Mouse (Mus musculus): ENCODE measurements around the gene Mmp24.
"Not testable (repeated sequence)": the region's sequence is repeated elsewhere in the genome, so short reads cannot be mapped to it uniquely, and the experiment has no call there.

The Mmp24 gene

GRCm38 (mm10) chr2:155774927-155775684, at the start of gene Mmp24:
TSS of gene Mmp24 (plus strand) at chr2:155775342.
- DNase-seq (ENCODE audit: low read depth): no peak

- no peak for DNase-seq (ENCODE audit: low read depth)
These were observed 48.8 kb upstream of the Mmp24 start for GRCm38 (mm10) chr2:155726302-155726701.

- DNase-seq (ENCODE audit: low read depth): no peak
These were observed 47.3 kb upstream of the Mmp24 start for GRCm38 (mm10) chr2:155727764-155728395.

- DNase-seq (ENCODE audit: low read depth): no peak
These were observed 46.4 kb upstream of the Mmp24 start for GRCm38 (mm10) chr2:155728742-155729141.

GRCm38 (mm10) chr2:155729158-155729645, 45.9 kb upstream of the Mmp24 start, which contains the start of gene Edem2:
TSS of gene Edem2 (minus strand) at chr2:155729475.
- peak; percentile 94 for DNase-seq (ENCODE audit: low read depth)

DNA sequence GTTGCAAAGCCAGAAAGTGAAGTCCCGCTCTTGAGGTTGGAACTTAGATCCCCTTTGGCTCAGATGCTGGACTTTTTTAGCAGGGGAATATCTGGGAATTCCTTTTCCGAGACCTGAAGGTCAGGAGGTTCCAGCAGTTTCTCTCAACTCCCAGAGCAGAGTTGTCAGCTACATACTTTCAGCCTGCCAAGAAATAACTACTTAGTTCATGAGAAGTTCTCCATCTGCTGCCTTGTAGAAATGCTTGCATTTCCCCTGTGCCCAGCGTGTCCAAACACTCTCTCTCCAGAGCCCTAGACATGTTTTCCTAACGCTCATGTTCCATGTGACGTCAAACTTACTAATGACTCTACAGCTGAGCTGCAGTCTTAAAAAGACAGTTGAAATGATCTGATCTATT, 40.1 kb upstream of the Mmp24 start:
- no peak for DNase-seq (ENCODE audit: low read depth)

- DNase-seq (ENCODE audit: low read depth): not testable (repeated sequence)
These were observed 39.4 kb upstream of the Mmp24 start, which contains the start of gene Gm17581 for GRCm38 (mm10) chr2:155735766-155736165. TSS of gene Gm17581 (minus strand) at chr2:155735866.

GRCm38 (mm10) chr2:155736936-155737335, 38.2 kb upstream of the Mmp24 start:
- peak; percentile 31 for DNase-seq (ENCODE audit: low read depth)

- no peak for DNase-seq (ENCODE audit: low read depth)
These were observed 37.3 kb upstream of the Mmp24 start for GRCm38 (mm10) chr2:155737803-155738202.

DNA sequence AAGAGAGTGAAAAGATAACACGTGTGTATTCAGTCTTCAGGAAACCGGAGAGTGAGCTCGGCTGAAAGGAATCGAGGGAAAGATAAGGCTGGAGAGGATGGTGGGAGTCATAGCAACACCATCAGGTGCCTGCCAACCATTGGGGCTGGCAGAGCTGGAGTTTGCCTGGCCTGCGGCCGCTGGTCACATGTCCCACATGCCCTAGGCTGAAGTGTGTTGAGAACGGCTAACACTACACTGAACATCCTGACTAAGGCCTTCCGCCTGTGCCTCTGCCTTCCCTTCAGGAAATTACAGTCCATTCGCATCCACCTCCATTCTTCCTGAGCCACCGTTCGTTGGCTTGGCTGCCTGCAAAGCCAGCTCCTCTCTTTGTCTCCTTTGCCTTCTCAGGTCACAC, 32.9 kb upstream of the Mmp24 start:
- no peak for DNase-seq (ENCODE audit: low read depth)

GRCm38 (mm10) chr2:155742931-155743337, 32.2 kb upstream of the Mmp24 start:
- peak; percentile 78 for DNase-seq (ENCODE audit: low read depth)

DNA sequence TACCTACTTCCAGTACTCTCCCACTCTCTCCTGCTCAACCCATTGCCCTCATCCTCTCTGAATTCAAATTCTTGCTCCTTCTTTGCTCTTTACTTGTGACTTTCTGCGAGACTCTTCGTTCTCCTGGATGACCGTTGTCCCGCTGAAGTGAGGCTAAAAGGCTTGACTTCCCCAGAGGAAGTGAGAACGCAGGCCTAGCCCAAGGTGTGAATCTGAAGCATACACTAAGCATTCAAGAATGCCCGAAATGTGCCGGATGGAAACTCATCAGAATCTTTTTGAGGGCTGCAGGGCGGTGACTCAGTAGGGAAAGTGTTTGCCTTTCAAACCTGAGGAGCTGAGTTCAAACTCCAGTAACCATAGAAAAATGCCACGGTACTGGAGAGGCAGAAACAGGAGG, 31.8 kb upstream of the Mmp24 start:
- DNase-seq (ENCODE audit: low read depth): peak; percentile 14

DNA sequence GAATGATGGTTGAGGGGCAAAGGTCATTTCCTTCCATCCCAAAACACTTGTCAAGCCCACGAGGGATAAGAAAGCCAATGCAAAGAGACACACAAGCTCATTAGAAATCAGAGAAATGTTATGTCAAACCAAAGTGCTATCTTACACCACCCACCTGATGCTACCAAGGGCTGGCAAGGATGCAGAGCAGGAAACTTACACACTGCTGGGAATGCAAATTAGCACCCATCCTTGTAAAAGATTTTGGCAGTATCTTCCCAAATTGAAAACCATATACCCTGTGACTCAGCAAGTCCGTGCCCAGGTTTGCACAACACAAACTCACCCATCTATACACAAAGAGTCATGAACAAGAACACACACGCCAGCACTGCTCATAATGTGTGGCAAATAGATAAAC, 29.7 kb upstream of the Mmp24 start:
- DNase-seq (ENCODE audit: low read depth): no peak

DNA sequence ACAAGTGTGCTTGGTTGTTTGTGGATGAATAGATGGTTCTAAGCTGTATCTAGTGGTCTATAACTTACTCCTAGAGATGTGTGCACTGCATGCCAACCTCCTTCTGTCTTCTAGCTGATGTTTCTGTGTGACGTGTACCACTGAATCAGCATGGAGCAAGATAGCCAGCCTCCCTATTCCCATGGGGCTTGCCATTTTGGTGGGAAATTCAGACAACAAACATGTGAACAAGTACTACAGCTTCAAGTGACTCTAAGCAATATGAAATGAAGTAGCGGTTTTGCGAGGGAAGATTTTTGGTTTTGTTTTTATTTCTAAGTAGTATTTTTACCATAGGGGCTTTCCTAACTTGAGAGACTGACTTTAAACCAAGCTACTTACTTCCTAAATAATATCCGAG, 25.7 kb upstream of the Mmp24 start:
- no peak for DNase-seq (ENCODE audit: low read depth)

GRCm38 (mm10) chr2:155751014-155751786, 23.9 kb upstream of the Mmp24 start, which contains the start of gene Procr:
TSS of gene Procr (plus strand) at chr2:155751117.
- peak; percentile 80 for DNase-seq (ENCODE audit: low read depth)

DNA sequence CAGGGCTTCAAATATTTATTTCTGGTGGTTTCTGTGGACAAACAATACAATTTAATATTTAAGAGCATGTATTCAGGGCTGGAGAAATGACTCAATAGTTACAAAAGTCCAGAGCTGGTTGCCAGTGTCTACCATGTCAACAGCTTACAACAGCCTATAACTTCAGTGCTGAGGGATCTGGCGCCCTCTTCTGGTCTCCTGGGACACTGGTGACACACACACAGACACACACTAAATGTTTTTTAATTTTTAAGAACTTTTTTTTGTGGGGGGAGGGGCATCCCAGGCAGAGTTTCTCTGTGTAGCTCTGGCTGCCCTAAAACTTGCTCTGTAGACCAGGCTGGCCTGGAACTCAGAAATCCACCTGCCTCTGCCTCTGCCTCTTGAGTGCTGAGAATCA, 19.4 kb upstream of the Mmp24 start:
- DNase-seq (ENCODE audit: low read depth): peak; percentile 81

DNA sequence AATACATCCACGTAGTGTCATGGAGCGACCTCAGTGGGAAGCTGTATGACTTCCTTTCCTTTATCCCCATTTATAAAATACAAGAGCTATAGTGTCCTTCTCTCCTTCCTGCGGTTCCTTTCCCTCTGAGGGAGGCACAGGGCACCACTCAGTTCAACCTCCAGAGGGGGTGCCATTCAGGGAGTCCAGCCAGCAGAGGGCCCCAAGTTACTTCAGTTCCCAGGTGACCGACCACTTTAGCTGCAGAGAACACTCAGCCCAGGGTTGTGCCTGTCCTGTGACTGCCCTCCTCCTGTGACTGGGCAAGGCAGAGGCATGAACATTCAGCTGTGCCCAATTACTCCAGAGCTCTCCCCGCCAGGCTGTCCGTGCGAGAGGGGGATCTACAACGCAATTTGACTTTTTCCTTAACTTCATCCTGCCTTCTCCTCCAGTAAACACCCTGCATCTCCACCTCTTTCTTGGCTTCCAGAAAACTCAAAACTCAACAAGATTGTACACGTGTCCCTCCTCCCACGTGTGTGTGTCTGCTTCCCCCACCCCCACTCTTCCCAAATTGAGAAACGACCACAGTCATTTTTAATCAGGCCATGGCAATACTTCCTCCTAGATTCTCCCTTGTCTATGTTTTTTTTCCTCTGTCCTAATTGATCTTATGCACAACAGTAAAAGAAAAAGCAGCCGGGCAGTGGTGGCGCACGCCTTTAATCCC, 18.1 kb upstream of the Mmp24 start:
- peak; percentile 28 for DNase-seq (ENCODE audit: low read depth)

GRCm38 (mm10) chr2:155764679-155765418, 10.3 kb upstream of the Mmp24 start:
- DNase-seq (ENCODE audit: low read depth): peak; percentile 88

DNA sequence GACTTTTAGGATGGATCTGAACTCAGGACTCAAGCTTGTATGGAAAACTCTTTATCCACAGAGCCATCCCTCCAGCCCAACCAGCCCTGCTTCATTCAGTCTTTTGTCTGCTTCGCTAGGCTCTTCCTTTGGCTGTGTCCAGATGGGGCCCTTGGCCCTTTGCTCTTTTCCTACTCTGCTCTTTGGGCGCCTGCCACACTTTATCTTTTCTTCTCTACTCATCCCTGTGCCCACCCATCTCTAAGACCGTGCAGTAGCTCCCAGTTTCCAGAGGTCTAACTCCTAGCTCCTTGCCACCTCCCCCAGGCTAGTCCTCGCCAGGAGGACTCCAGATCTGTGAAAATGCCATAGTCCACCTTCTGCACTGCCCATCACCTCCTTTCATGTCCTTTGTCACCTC, 1.5 kb upstream of the Mmp24 start:
- DNase-seq (ENCODE audit: low read depth): no peak

DNA sequence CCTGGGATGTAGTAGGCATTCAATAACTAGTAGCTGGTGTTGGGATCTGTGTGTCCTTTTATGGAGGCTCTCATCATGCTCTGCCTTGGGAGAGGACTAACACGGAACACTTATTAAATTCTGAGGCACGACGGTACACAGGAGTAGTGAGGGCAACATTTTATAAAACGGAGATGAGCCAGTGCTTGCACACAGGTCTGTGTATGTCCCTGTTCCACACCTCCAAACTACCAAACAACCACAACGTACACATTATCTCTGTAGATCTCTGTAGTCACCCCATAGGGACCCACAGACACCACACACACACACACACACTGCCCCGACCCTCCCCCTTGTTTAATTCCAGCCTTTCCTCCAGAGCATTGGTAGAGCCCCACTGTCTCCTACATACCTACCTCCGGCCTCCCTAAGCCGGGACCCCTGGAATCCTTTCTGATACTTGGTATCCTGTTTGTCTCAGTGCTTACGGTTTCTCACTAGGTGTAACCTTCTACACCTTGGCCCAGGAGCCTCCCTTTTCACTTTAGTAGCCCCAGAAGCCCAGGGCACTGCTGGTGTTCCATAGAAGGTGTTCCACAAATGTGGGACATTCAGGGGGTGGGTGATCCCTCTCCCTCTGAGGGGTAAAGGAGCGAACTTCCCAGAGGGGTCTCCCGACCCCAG, 748 bp upstream of the Mmp24 start:
- DNase-seq (ENCODE audit: low read depth): no peak

Measured in NIH3T3 (cell line).